25 mouse cellular contexts compared by ENCODE assay signal in the genomic region with DNA sequence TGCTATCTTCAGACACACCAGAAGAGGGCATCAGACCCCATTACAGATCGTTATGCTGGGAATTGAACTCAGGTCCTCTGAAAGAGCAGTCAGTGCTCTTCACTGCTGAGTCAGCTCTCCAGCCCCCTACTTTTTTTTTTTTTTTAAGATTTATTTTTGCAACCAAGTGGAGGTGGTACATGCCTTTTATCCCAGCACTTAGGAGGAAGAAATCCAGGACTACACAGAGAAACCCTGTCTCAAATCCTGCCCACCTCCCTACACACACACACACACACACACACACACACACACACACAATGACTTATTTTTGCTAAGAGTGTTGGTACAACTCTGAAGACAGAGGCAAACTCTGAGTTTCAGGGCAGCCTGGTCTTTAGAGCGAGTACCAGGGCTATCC.
"Had no signal": no experiment of that assay in that cellular context is flagged by ENCODE, and none has a peak within 500 bp of the region (broad histone marks: within the 10 kb centered on the region; RNA-seq: fewer than 3 reads in every experiment).

No protein-coding gene starts in this region.

- H3K4me2 ChIP-seq: heart, embryonic 11.5 days; heart, embryonic 13.5 days; heart, embryonic 15.5 days; hindbrain, embryonic 13.5 days; hindbrain, embryonic 15.5 days; kidney, embryonic 15.5 days; limb, embryonic 13.5 days; limb, embryonic 15.5 days; liver, embryonic 12.5 days had no signal

- H3K27ac ChIP-seq: heart, adult 2 months; heart, embryonic 13.5 days; heart, embryonic 15.5 days; hindbrain, embryonic 13.5 days; hindbrain, embryonic 15.5 days; hindbrain, postnatal 0 days; kidney, embryonic 15.5 days; kidney, postnatal 0 days; limb, embryonic 13.5 days; limb, embryonic 15.5 days; liver, embryonic 12.5 days; liver, embryonic 14.5 days had no signal

- H3K36me3 ChIP-seq: liver, embryonic 12.5 days had no signal

- DNase-seq: gastrocnemius, postnatal 14 days; gastrocnemius, postnatal 36 days; heart, adult 11 months; heart, adult 2 months; heart, postnatal 14 days; heart, postnatal 36 days; kidney, adult 11 months; kidney, adult 2 months; kidney, adult 9 months; kidney, postnatal 14 days; kidney, postnatal 36 days; left cerebral cortex, postnatal 4 days had no signal

- H3K9me3 ChIP-seq: heart, embryonic 13.5 days; heart, embryonic 15.5 days; hindbrain, embryonic 13.5 days; hindbrain, embryonic 15.5 days; kidney, embryonic 15.5 days; limb, embryonic 15.5 days; liver, embryonic 12.5 days had no signal

- H3K27me3 ChIP-seq: hindbrain, embryonic 13.5 days; hindbrain, embryonic 15.5 days; kidney, embryonic 15.5 days; limb, embryonic 13.5 days; limb, embryonic 15.5 days had no signal

- H3K4me3 ChIP-seq: heart, adult 2 months; heart, embryonic 13.5 days; heart, embryonic 15.5 days; hindbrain, embryonic 13.5 days; hindbrain, embryonic 15.5 days; kidney, embryonic 15.5 days; limb, embryonic 13.5 days; limb, embryonic 15.5 days; liver, embryonic 12.5 days had no signal

- H3K9ac ChIP-seq: heart, embryonic 13.5 days; heart, embryonic 15.5 days; hindbrain, embryonic 13.5 days; hindbrain, embryonic 15.5 days; kidney, embryonic 15.5 days; limb, embryonic 13.5 days; limb, embryonic 15.5 days; liver, embryonic 12.5 days; liver, embryonic 14.5 days had no signal

- H3K4me1 ChIP-seq: heart, embryonic 15.5 days; kidney, embryonic 15.5 days; limb, embryonic 15.5 days; liver, embryonic 12.5 days had no signal

- ATAC-seq: hindbrain, postnatal 0 days; intestine, embryonic 16.5 days; liver, embryonic 12.5 days had no signal
